Mouse (Mus musculus) kidney, embryonic 15.5 days (tissue): ENCODE measurements around the gene 2700049A03Rik. TPM values are rescaled to one million over a fixed set of nuclear protein-coding genes. Genes with fewer than 3 reads are reported as not detected.
A peak's percentile ranks its signal among the peaks of the same experiment; 100 is the strongest.

ENCODE experiments used
- ATAC-seq: fragments of 200-750 bp; cut with Nextera tagmentation; replicated peaks from 2 replicates; pipeline ENCODE4 v1.8.0; 2017; ENCODE audit warnings: moderate TSS enrichment; ENCODE audit not compliant: low FRiP score
- H3K27ac ChIP-seq: fragments of 300-500 bp; sonication (generic); 2 replicates; pipeline ENCODE4 v1.5.1; 2015; ENCODE audit warnings: mild to moderate bottlenecking, inconsistent platforms
- H3K27me3 ChIP-seq: fragments of 300-500 bp; sonication (generic); 2 replicates; pipeline ENCODE4 v1.6.1; 2015; ENCODE audit warnings: inconsistent platforms
- H3K36me3 ChIP-seq: fragments of 300-500 bp; sonication (generic); 2 replicates; pipeline ENCODE4 v1.6.1; 2015; ENCODE audit warnings: inconsistent platforms
- H3K4me1 ChIP-seq: fragments of 300-500 bp; sonication (generic); 2 replicates; pipeline ENCODE4 v1.6.1; 2015; ENCODE audit warnings: inconsistent platforms
- H3K4me2 ChIP-seq: fragments of 300-500 bp; sonication (generic); 2 replicates; pipeline ENCODE4 v1.6.1; 2015; ENCODE audit warnings: moderate library complexity, mild to moderate bottlenecking, inconsistent platforms
- H3K4me3 ChIP-seq: fragments of 300-500 bp; sonication (generic); replicated peaks from 2 replicates; pipeline ENCODE4 v1.5.1; 2015; ENCODE audit warnings: mild to moderate bottlenecking, inconsistent platforms
- H3K9ac ChIP-seq: fragments of 300-500 bp; sonication (generic); 2 replicates; pipeline ENCODE4 v1.6.1; 2015; ENCODE audit warnings: mild to moderate bottlenecking, inconsistent platforms
- H3K9me3 ChIP-seq: fragments of 300-500 bp; sonication (generic); replicated peaks from 2 replicates; pipeline ENCODE4 v1.6.1; 2016; ENCODE audit warnings: inconsistent platforms
- WGBS: fragments of 180-500 bp; shearing (Covaris S2); methylation state at CpG from one replicate; pipeline ENCODE4 v1.1.7; 2015; ENCODE audit warnings: mixed read lengths; 5-methylcytosine and 5-hydroxymethylcytosine counted together
- polyA plus RNA-seq: library from polyadenylated mRNA; unstranded; fragments of >200 nt; fragmentation: Nextera tagmentation; extraction: Ambion mirVana; gene quantifications from 2 replicates; pipeline ENCODE4 v1.2.1, GENCODE M21; 2015

The 2700049A03Rik gene
- polyA plus RNA-seq, 1 experiment from 2014 or later = 14.8 TPM

- ATAC-seq = no peak
- Histone ChIP-seq H3K4me2 (no peak overlapping the region), H3K4me1 (peaks cover 14% of the 10 kb centered on the region), H3K27ac (no peak overlapping the region), H3K27me3 (no peaks in the 10 kb centered on the region), H3K4me3 (no peak overlapping the region), H3K9me3 (peaks cover 5% of the 10 kb centered on the region; the same call in 1 of the 2 replicates), H3K36me3 (peaks cover 38% of the 10 kb centered on the region), H3K9ac (no peak overlapping the region)
- 93% methylated on average over 9 of the region's 9 CpGs for WGBS
Observed at GRCm38 (mm10) chr12:71242791-71243190, 106.1 kb downstream of the 2700049A03Rik start.

- Histone ChIP-seq H3K36me3 (peaks cover 38% of the 10 kb centered on the region), H3K27ac (peak overlapping the region; percentile 15; the same call in 1 of the 2 replicates), H3K4me1 (peaks cover 23% of the 10 kb centered on the region), H3K27me3 (no peaks in the 10 kb centered on the region), H3K4me3 (no peak overlapping the region), H3K9me3 (peaks cover 5% of the 10 kb centered on the region; the same call in 1 of the 2 replicates), H3K9ac (no peak overlapping the region), H3K4me2 (no peak overlapping the region)
- no peak for ATAC-seq
- 57% methylated on average over 11 of the region's 11 CpGs for WGBS
Observed at GRCm38 (mm10) chr12:71244766-71245390, 108.2 kb downstream of the 2700049A03Rik start.

- H3K27me3 ChIP-seq = no peaks in the 10 kb centered on the region
- peaks cover 1% of the 10 kb centered on the region; the same call in 1 of the 2 replicates for H3K9me3 ChIP-seq
- ATAC-seq = no peak
- 56% methylated on average over 8 of the region's 8 CpGs for WGBS
- H3K36me3 ChIP-seq = peaks cover 24% of the 10 kb centered on the region
- no peak overlapping the region for H3K4me2 ChIP-seq
- peak overlapping the region; percentile 39 for H3K27ac ChIP-seq
- H3K4me3 ChIP-seq = no peak overlapping the region
- H3K4me1 ChIP-seq = peaks cover 38% of the 10 kb centered on the region
- H3K9ac ChIP-seq = no peak overlapping the region
Observed at GRCm38 (mm10) chr12:71247191-71247590, 110.5 kb downstream of the 2700049A03Rik start.

- WGBS = 39% methylated on average over 9 of the region's 9 CpGs
- Histone ChIP-seq H3K4me1 (peaks cover 52% of the 10 kb centered on the region), H3K27me3 (no peaks in the 10 kb centered on the region), H3K9me3 (no peaks in the 10 kb centered on the region), H3K4me2 (no peak overlapping the region), H3K27ac (no peak overlapping the region), H3K4me3 (no peak overlapping the region), H3K9ac (no peak overlapping the region), H3K36me3 (peaks cover 3% of the 10 kb centered on the region)
- no peak for ATAC-seq
Observed at GRCm38 (mm10) chr12:71249348-71249747, 112.7 kb downstream of the 2700049A03Rik start.

- peak; percentile 63; the same call in 1 of the 2 replicates for ATAC-seq
- Histone ChIP-seq H3K4me3 (no peak overlapping the region), H3K27ac (peak overlapping the region; percentile 54), H3K4me2 (no peak overlapping the region), H3K36me3 (no peaks in the 10 kb centered on the region), H3K27me3 (no peaks in the 10 kb centered on the region), H3K9ac (no peak overlapping the region), H3K9me3 (no peaks in the 10 kb centered on the region), H3K4me1 (peaks cover 46% of the 10 kb centered on the region)
- 16% methylated on average over 11 of the region's 11 CpGs for WGBS
Observed at GRCm38 (mm10) chr12:71252509-71253167, 116.0 kb downstream of the 2700049A03Rik start.

- Histone ChIP-seq H3K9me3 (no peaks in the 10 kb centered on the region), H3K27me3 (no peaks in the 10 kb centered on the region), H3K36me3 (no peaks in the 10 kb centered on the region), H3K27ac (0 out of 2 replicates have a peak overlapping the region, but pooled peaks have one; percentile 39), H3K9ac (no peak overlapping the region), H3K4me1 (peaks cover 47% of the 10 kb centered on the region), H3K4me3 (no peak overlapping the region), H3K4me2 (no peak overlapping the region)
- ATAC-seq = no peak
- 35% methylated on average over 7 of the region's 7 CpGs for WGBS
Observed at GRCm38 (mm10) chr12:71254779-71255178, 118.1 kb downstream of the 2700049A03Rik start.

- peaks cover 19% of the 10 kb centered on the region for H3K4me1 ChIP-seq
- no peaks in the 10 kb centered on the region for H3K9me3 ChIP-seq
- H3K4me2 ChIP-seq = peak overlapping the region; percentile 20
- peak; percentile 81 for ATAC-seq
- H3K27ac ChIP-seq = no peak overlapping the region
- no peak overlapping the region for H3K9ac ChIP-seq
- no peaks in the 10 kb centered on the region for H3K27me3 ChIP-seq
- 18% methylated on average over 18 of the region's 18 CpGs for WGBS
- no peaks in the 10 kb centered on the region for H3K36me3 ChIP-seq
- no peak overlapping the region for H3K4me3 ChIP-seq
Observed at GRCm38 (mm10) chr12:71258196-71258920, 121.7 kb downstream of the 2700049A03Rik start.

GRCm38 (mm10) chr12:71264211-71264610 lies 127.6 kb downstream of the 2700049A03Rik start:
- 59% methylated on average over 4 of the region's 4 CpGs for WGBS
- H3K4me2 ChIP-seq = no peak overlapping the region
- no peak overlapping the region for H3K9ac ChIP-seq
- no peak for ATAC-seq
- no peaks in the 10 kb centered on the region for H3K36me3 ChIP-seq
- no peak overlapping the region for H3K27ac ChIP-seq
- H3K4me3 ChIP-seq = no peak overlapping the region
- H3K27me3 ChIP-seq = no peaks in the 10 kb centered on the region
- H3K9me3 ChIP-seq = no peaks in the 10 kb centered on the region
- no peaks in the 10 kb centered on the region for H3K4me1 ChIP-seq

- Histone ChIP-seq H3K9ac (no peak overlapping the region), H3K27ac (no peak overlapping the region), H3K4me3 (no peak overlapping the region), H3K36me3 (no peaks in the 10 kb centered on the region), H3K4me2 (no peak overlapping the region), H3K27me3 (no peaks in the 10 kb centered on the region), H3K4me1 (no peaks in the 10 kb centered on the region), H3K9me3 (0 out of 2 replicates have a peak, but pooled peaks cover under 1% of the 10 kb centered on the region)
- no peak for ATAC-seq
- 92% methylated on average over 7 of the region's 7 CpGs for WGBS
Observed at GRCm38 (mm10) chr12:71269367-71269766, 132.7 kb downstream of the 2700049A03Rik start.

- WGBS = 68% methylated on average over 5 of the region's 5 CpGs
- no peak overlapping the region for H3K4me3 ChIP-seq
- no peaks in the 10 kb centered on the region for H3K27me3 ChIP-seq
- no peak overlapping the region for H3K9ac ChIP-seq
- no peak for ATAC-seq
- H3K27ac ChIP-seq = no peak overlapping the region
- no peaks in the 10 kb centered on the region for H3K4me1 ChIP-seq
- H3K36me3 ChIP-seq = no peaks in the 10 kb centered on the region
- H3K4me2 ChIP-seq = no peak overlapping the region
- 0 out of 2 replicates have a peak, but pooled peaks cover 2% of the 10 kb centered on the region for H3K9me3 ChIP-seq
Observed at GRCm38 (mm10) chr12:71271131-71271530, 134.5 kb downstream of the 2700049A03Rik start.

GRCm38 (mm10) chr12:71274519-71275237 lies 138.0 kb downstream of the 2700049A03Rik start:
- H3K4me2 ChIP-seq = no peak overlapping the region
- no peaks in the 10 kb centered on the region for H3K36me3 ChIP-seq
- no peak overlapping the region for H3K9ac ChIP-seq
- no peak overlapping the region for H3K4me3 ChIP-seq
- no peak overlapping the region for H3K27ac ChIP-seq
- ATAC-seq = no peak
- H3K4me1 ChIP-seq = no peaks in the 10 kb centered on the region; the same call in 1 of the 2 replicates
- 89% methylated on average over 5 of the region's 5 CpGs for WGBS
- 0 out of 2 replicates have a peak, but pooled peaks cover 2% of the 10 kb centered on the region for H3K9me3 ChIP-seq
- H3K27me3 ChIP-seq = no peaks in the 10 kb centered on the region
